Mouse (Mus musculus) brain, embryonic 14.5 days (tissue): ENCODE data around the gene Tbc1d5. TPM values are rescaled to one million over a fixed set of nuclear protein-coding genes. Genes with fewer than 3 reads are reported as not detected.
"Not testable (repeated sequence)": the region's sequence is repeated elsewhere in the genome, so short reads cannot be mapped to it uniquely, and the experiment has no call there.

Experiments used
- DNase-seq: peaks from one replicate; pipeline ENCODE4 v3.0.0-alpha.2; 2011; ENCODE audit warnings: low read depth
- CTCF ChIP-seq: fragments of 200-500 bp; IDR thresholded peaks from 2 replicates; pipeline ENCODE4 v1.5.1; 2012; ENCODE audit warnings: inconsistent platforms, mild to moderate bottlenecking, moderate library complexity, borderline replicate concordance; ENCODE audit not compliant: insufficient read depth, insufficient read length; ENCODE audit errors: extremely low read depth
- POLR2A ChIP-seq: fragments of 200-500 bp; IDR thresholded peaks from 2 replicates; pipeline ENCODE4 v1.6.1; 2012; ENCODE audit warnings: mild to moderate bottlenecking, inconsistent platforms, borderline replicate concordance; ENCODE audit not compliant: poor library complexity, insufficient read depth, insufficient read length, severe bottlenecking; ENCODE audit errors: extremely low read depth
- polyA plus RNA-seq: library from polyadenylated mRNA; depleted of rRNA; stranded (reverse); fragments of >200 nt; gene quantifications from 2 replicates; pipeline ENCODE4 v1.2.3, GENCODE M21; 2012

Gene Tbc1d5
- polyA plus RNA-seq, 1 experiment, result 11.0 TPM

GRCm38 (mm10) chr17:50734781-50735180, 444.4 kb downstream of the Tbc1d5 start:
- TF ChIP-seq POLR2A (no peak), CTCF (no peak)
- no peak for DNase-seq

GRCm38 (mm10) chr17:50733390-50733789, 445.8 kb downstream of the Tbc1d5 start:
- TF ChIP-seq POLR2A (no peak), CTCF (no peak)
- DNase-seq, result no peak

GRCm38 (mm10) chr17:50731876-50732275, 447.3 kb downstream of the Tbc1d5 start:
- no peak for DNase-seq
- TF ChIP-seq POLR2A, result no peak
- TF ChIP-seq CTCF, result no peak

- TF ChIP-seq CTCF, result no peak
- TF ChIP-seq POLR2A, result no peak
- no peak for DNase-seq
Measured at GRCm38 (mm10) chr17:50730896-50731295, 448.3 kb downstream of the Tbc1d5 start.

- TF ChIP-seq CTCF (no peak), POLR2A (no peak)
Measured at GRCm38 (mm10) chr17:50729577-50729976, 449.6 kb downstream of the Tbc1d5 start.

GRCm38 (mm10) chr17:50729031-50729430, 450.1 kb downstream of the Tbc1d5 start:
- TF ChIP-seq CTCF (no peak), POLR2A (no peak)
- no peak for DNase-seq

More at GRCm38 (mm10) chr17:50729577-50729976, 449.6 kb downstream of the Tbc1d5 start:
- no peak for DNase-seq

- DNase-seq, result no peak
- TF ChIP-seq CTCF (no peak), POLR2A (no peak)
Measured at GRCm38 (mm10) chr17:50726265-50726664, 452.9 kb downstream of the Tbc1d5 start.

- DNase-seq, result no peak
- TF ChIP-seq POLR2A (no peak), CTCF (no peak)
Measured at GRCm38 (mm10) chr17:50724376-50724775, 454.8 kb downstream of the Tbc1d5 start.

GRCm38 (mm10) chr17:50717586-50717985, 461.6 kb downstream of the Tbc1d5 start:
- TF ChIP-seq CTCF (no peak), POLR2A (no peak)
- no peak for DNase-seq

- DNase-seq, result peak; percentile 84
- TF ChIP-seq CTCF (no peak), POLR2A (no peak)
Measured at GRCm38 (mm10) chr17:50710497-50711222, 468.5 kb downstream of the Tbc1d5 start.

- DNase-seq, result not testable (repeated sequence)
Measured at GRCm38 (mm10) chr17:50698410-50698809, 480.7 kb downstream of the Tbc1d5 start.

- no peak for TF ChIP-seq POLR2A
- no peak for TF ChIP-seq CTCF
- DNase-seq, result no peak
Measured at GRCm38 (mm10) chr17:50688135-50688534, 491.0 kb downstream of the Tbc1d5 start.
